Mouse (Mus musculus) stomach, postnatal 0 days (tissue): ENCODE data around the gene Dlg2.

Experiments
- CTCF ChIP-seq: IDR thresholded peaks from 2 replicates; pipeline ENCODE4 v1.5.1; 2016; ENCODE audit warnings: antibody characterized with exemption, low read depth, mild to moderate bottlenecking, moderate library complexity
- EP300 ChIP-seq: optimal IDR thresholded peaks from 2 replicates; pipeline ENCODE3; 2016; ENCODE audit warnings: antibody characterized with exemption

DNA sequence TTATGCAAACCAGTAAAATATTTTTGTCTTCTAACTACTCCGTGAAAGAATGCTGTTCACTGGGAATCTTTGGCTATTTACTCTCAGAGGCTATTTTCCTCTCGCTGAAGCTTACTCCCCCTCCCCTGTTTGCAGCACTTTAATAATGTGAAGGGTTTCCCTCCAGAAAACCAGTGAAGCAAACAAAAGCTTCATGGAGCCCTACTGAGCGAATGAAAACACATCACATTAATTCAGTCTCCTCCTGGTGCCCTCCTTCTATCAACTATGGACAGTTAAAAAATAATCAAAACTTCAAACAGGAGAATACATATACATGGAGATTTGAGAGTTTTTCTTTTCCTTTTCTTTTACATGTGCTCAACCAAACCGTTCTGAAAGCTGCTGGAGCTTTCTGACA, 1330.2 kb downstream of the Dlg2 start:
- TF ChIP-seq CTCF = no peak
- no peak for TF ChIP-seq EP300
